Mouse (Mus musculus) WW6 (cell line): ENCODE measurements around the gene Akap8l.

Source experiments
- DNase-seq: peaks from one replicate; pipeline ENCODE4 v3.0.0-alpha.2; 2013; ENCODE audit warnings: low read depth, low spot score

Akap8l gene

GRCm38 (mm10) chr17:32350382-32350983 lies at the start of gene Akap8l:
Akap8l (minus strand) TSS chr17:32350607.
- peak; percentile 94 for DNase-seq

- no peak for DNase-seq
Measured at GRCm38 (mm10) chr17:32396266-32396665, 45.9 kb upstream of the Akap8l start.

GRCm38 (mm10) chr17:32393944-32394343 lies 43.5 kb upstream of the Akap8l start:
- DNase-seq = no peak

- DNase-seq = no peak
Measured at GRCm38 (mm10) chr17:32389101-32389659, 38.8 kb upstream of the Akap8l start, which contains the start of gene Wiz. Wiz (minus strand) TSS chr17:32389439.

- no peak for DNase-seq
Measured at GRCm38 (mm10) chr17:32388370-32389100, 38.1 kb upstream of the Akap8l start.

- no peak for DNase-seq
Measured at GRCm38 (mm10) chr17:32387986-32388369, 37.6 kb upstream of the Akap8l start.

GRCm38 (mm10) chr17:32386659-32387432 lies 36.4 kb upstream of the Akap8l start:
- no peak for DNase-seq

- DNase-seq = no peak
Measured at GRCm38 (mm10) chr17:32383661-32384060, 33.3 kb upstream of the Akap8l start.

GRCm38 (mm10) chr17:32382576-32382975 lies 32.2 kb upstream of the Akap8l start:
- DNase-seq = no peak

GRCm38 (mm10) chr17:32378786-32379185 lies 28.4 kb upstream of the Akap8l start:
- no peak for DNase-seq

GRCm38 (mm10) chr17:32377137-32377536 lies 26.7 kb upstream of the Akap8l start:
- no peak for DNase-seq

- DNase-seq = no peak
Measured at GRCm38 (mm10) chr17:32376475-32376874, 26.1 kb upstream of the Akap8l start.

- no peak for DNase-seq
Measured at GRCm38 (mm10) chr17:32368991-32369578, 18.7 kb upstream of the Akap8l start.

- no peak for DNase-seq
Measured at GRCm38 (mm10) chr17:32367706-32368105, 17.3 kb upstream of the Akap8l start.

- no peak for DNase-seq
Measured at GRCm38 (mm10) chr17:32365296-32365695, 14.9 kb upstream of the Akap8l start.

- no peak for DNase-seq
Measured at GRCm38 (mm10) chr17:32364850-32365249, 14.4 kb upstream of the Akap8l start.

GRCm38 (mm10) chr17:32364331-32364730 lies 13.9 kb upstream of the Akap8l start:
- peak; percentile 83 for DNase-seq

- DNase-seq = no peak
Measured at GRCm38 (mm10) chr17:32363821-32364301, 13.5 kb upstream of the Akap8l start.

GRCm38 (mm10) chr17:32362686-32363085 lies 12.3 kb upstream of the Akap8l start:
- DNase-seq = no peak

GRCm38 (mm10) chr17:32359928-32360327 lies 9.5 kb upstream of the Akap8l start:
- DNase-seq = no peak

- DNase-seq = no peak
Measured at GRCm38 (mm10) chr17:32358943-32359340, 8.5 kb upstream of the Akap8l start.
